In the genomic region with DNA sequence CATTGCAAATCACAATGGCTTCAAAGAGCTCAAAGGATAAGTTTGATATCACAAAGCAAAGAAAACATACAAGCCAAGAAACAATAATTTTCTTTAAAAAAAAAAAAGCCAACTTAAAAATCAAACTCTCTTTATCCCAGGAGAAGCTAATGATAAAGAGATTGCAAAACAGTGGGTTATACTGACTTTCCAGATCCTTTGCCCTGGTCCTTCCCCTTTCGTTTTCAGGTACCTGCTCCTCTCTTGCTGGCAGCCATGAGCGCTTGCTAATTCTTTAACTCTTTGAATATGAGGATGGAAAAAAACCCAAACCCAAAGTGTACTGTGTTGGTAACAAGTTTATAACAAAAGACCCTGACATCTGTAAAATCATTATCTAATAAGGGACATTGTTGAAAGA, we compare ENCODE assay signal across 19 mouse cellular contexts. TPM values are rescaled to one million over a fixed set of nuclear protein-coding genes. Genes with fewer than 3 reads are reported as not detected.
DNase-seq lines count a peak whose midpoint lies in the region; ATAC-seq lines count a peak whose summit lies in the region.
"Had no signal": no experiment of that assay in that cellular context is flagged by ENCODE, and none has a peak within 500 bp of the region (broad histone marks: within the 10 kb centered on the region; RNA-seq: fewer than 3 reads in every experiment).

No protein-coding gene starts in this region.

- peak; percentile 73 for ATAC-seq in granulocyte monocyte progenitor cell, adult 5-6 weeks (replicated peaks; ENCODE audit: poor library complexity, severe bottlenecking)
- ATAC-seq in megakaryocyte progenitor cell, adult 5-6 weeks (replicated peaks; ENCODE audit: poor library complexity), result 0 out of 2 replicates have a peak, but pooled peaks have one; percentile 58
- ATAC-seq: CD4-positive, CD25-positive, alpha-beta regulatory T cell, adult 4 months; forebrain, embryonic 13.5 days; forebrain, embryonic 15.5 days; forebrain, postnatal 0 days had no signal

- intact Hi-C loops in heart, postnatal 10 days (cut with DNase I), result no loop called here

- DNase-seq in heart, adult 11 months, result peak; percentile 11
- no peak for DNase-seq in heart, postnatal 10 days
- DNase-seq in layer of hippocampus, adult 8-10 months (ENCODE audit: low spot score in 2 of 2), result no peak
- DNase-seq in kidney, adult 18-20 months, result no peak
- DNase-seq: adrenal gland, postnatal 10 days; adrenal gland, postnatal 25 days; B cell, adult 2 months; cerebellum, adult 11 months; cerebellum, adult 18-20 months; cerebellum, adult 8-10 months; cerebellum, adult 9-11 months; cerebellum, postnatal 14 days; cerebellum, postnatal 36 days; forebrain, postnatal 0 days had no signal

RNA-seq across cellular contexts. Expression of a gene that starts 38.0 kb away (rescaled TPM):
- total RNA-seq in heart, postnatal 10 days (2021), result 10 to 100 TPM; 15.5 to 21.9 TPM
- total RNA-seq in granulocyte monocyte progenitor cell, adult 5-6 weeks (2014; fragmentation: Nextera tagmentation), result 100 and 123 TPM in 2 replicates
- total RNA-seq in granulocyte monocyte progenitor cell, adult 5-6 weeks (2017), result 75.5 and 83.9 TPM in 2 replicates
- total RNA-seq in megakaryocyte progenitor cell, adult 5-6 weeks (2015), result 124 TPM in 2 replicates
- 67.1 and 76.4 TPM in 2 replicates for total RNA-seq in megakaryocyte progenitor cell, adult 5-6 weeks (2017)
- total RNA-seq in layer of hippocampus, adult 8-10 months (2022), result 10 to 100 TPM; 10.7 to 14.7 (median 12.2) TPM
